Comparison of ENCODE assay signal across 9 mouse cellular contexts in the genomic region with DNA sequence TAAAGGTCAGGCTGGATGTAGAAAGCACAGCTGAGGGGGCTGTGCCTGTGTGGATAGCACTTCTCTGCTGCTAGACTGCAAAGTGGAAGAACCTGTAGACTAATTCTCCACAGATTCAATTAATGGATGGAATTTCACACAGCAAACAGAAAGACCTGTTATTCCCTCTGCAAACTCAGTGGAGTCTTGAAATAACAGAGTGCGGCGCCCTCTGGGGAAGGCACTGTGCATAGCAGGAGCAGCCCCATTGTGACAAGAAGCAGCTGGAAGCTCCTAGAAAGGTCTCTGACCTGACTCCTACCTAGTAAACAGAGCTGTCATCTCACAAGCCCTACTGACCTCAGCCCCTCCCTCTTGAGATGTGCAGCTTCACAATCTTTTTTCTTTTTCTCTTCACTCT.
A peak's percentile ranks its signal among the peaks of the same experiment; 100 is the strongest.
DNase-seq lines count a peak whose midpoint lies in the region; ATAC-seq and TF ChIP-seq lines count a peak whose summit lies in the region.
"Had no signal": no experiment of that assay in that cellular context is flagged by ENCODE, and none has a peak within 500 bp of the region (broad histone marks: within the 10 kb centered on the region; RNA-seq: fewer than 3 reads in every experiment).

No protein-coding gene starts in this region.

- no peaks in the 10 kb centered on the region for H3K36me3 ChIP-seq in hindbrain, embryonic 14.5 days (replicated peaks; ENCODE audit: control insufficient read depth, insufficient read depth)
- H3K36me3 ChIP-seq in hindbrain, embryonic 12.5 days = no peaks in the 10 kb centered on the region
- H3K36me3 ChIP-seq in kidney, adult 2 months (ENCODE audit: control insufficient read depth, insufficient read depth, low read length) = no peaks in the 10 kb centered on the region
- H3K36me3 ChIP-seq in limb, embryonic 10.5 days = no peaks in the 10 kb centered on the region
- H3K36me3 ChIP-seq: limb, embryonic 13.5 days had no signal

- H3K4me1 ChIP-seq in hindbrain, embryonic 14.5 days (replicated peaks; ENCODE audit: control insufficient read depth, insufficient read depth, low read length) = no peaks in the 10 kb centered on the region
- H3K4me1 ChIP-seq in hindbrain, embryonic 12.5 days = no peaks in the 10 kb centered on the region
- no peaks in the 10 kb centered on the region for H3K4me1 ChIP-seq in kidney, adult 2 months (ENCODE audit: control insufficient read depth, insufficient read depth, low read length)
- H3K4me1 ChIP-seq in limb, embryonic 10.5 days = no peaks in the 10 kb centered on the region
- H3K4me1 ChIP-seq: limb, embryonic 13.5 days had no signal

- H3K9ac ChIP-seq in hindbrain, embryonic 14.5 days = no peak overlapping the region
- no peak overlapping the region for H3K9ac ChIP-seq in hindbrain, embryonic 12.5 days
- H3K9ac ChIP-seq: limb, embryonic 13.5 days had no signal

- ATAC-seq in hindbrain, embryonic 14.5 days (ENCODE audit: low FRiP score) = no peak
- ATAC-seq in hindbrain, embryonic 12.5 days (ENCODE audit: low FRiP score) = no peak

- H3K27ac ChIP-seq in hindbrain, embryonic 14.5 days = no peak overlapping the region
- H3K27ac ChIP-seq in hindbrain, embryonic 12.5 days = no peak overlapping the region
- H3K27ac ChIP-seq in kidney, adult 2 months (ENCODE audit: insufficient read depth, low read depth, low read length) = no peak overlapping the region
- H3K27ac ChIP-seq in limb, embryonic 10.5 days = no peak overlapping the region
- H3K27ac ChIP-seq: limb, embryonic 13.5 days had no signal

- H3K4me3 ChIP-seq in hindbrain, embryonic 14.5 days (replicated peaks; ENCODE audit: low read length) = no peak overlapping the region
- no peak overlapping the region for H3K4me3 ChIP-seq in hindbrain, embryonic 12.5 days
- H3K4me3 ChIP-seq in kidney, adult 2 months (ENCODE audit: insufficient read depth, low read depth, low read length) = no peak overlapping the region
- H3K4me3 ChIP-seq in limb, embryonic 10.5 days = no peak overlapping the region
- H3K4me3 ChIP-seq: limb, embryonic 13.5 days had no signal

- no peaks in the 10 kb centered on the region for H3K9me3 ChIP-seq in hindbrain, embryonic 14.5 days (ENCODE audit: control insufficient read depth, low read length)
- no peaks in the 10 kb centered on the region for H3K9me3 ChIP-seq in hindbrain, embryonic 12.5 days (replicated peaks)
- H3K9me3 ChIP-seq in limb, embryonic 10.5 days (replicated peaks) = no peaks in the 10 kb centered on the region

- TF ChIP-seq CTCF in kidney, adult 2 months (conservative IDR thresholded peaks at IDR 0.05; ENCODE audit: insufficient read depth, insufficient read length, low read depth, low read length) = peak; percentile 73

- H3K4me2 ChIP-seq in hindbrain, embryonic 14.5 days (replicated peaks) = no peak overlapping the region
- H3K4me2 ChIP-seq in hindbrain, embryonic 12.5 days (replicated peaks) = no peak overlapping the region
- H3K4me2 ChIP-seq: limb, embryonic 13.5 days had no signal

- no peak for TF ChIP-seq POLR2A in kidney, adult 2 months (IDR thresholded peaks at IDR 0.05; ENCODE audit: low read depth, low read length)

- 38% methylated on average over 2 of the region's 2 CpGs for WGBS in hindbrain, embryonic 14.5 days
- 21% methylated on average over 2 of the region's 2 CpGs for WGBS in hindbrain, embryonic 12.5 days
- WGBS in kidney, adult 2 months = 13% methylated on average over 2 of the region's 2 CpGs
- WGBS in limb, embryonic 10.5 days = 29% methylated on average over 2 of the region's 2 CpGs

- DNase-seq in hindbrain, embryonic 14.5 days (ENCODE audit: low spot score) = peak; percentile 78
- DNase-seq in cerebellum, adult 18-20 months = peak; percentile 35 to 47
- peak; percentile 60 for DNase-seq in forelimb bud, embryonic 11.5 days (ENCODE audit: low read depth, low spot score)
- peak; percentile 80 for DNase-seq in kidney, adult 2 months
- DNase-seq in limb, embryonic 10.5 days (ENCODE audit: low spot score) = peak; percentile 72
- peak; percentile 60 for DNase-seq in ovary, postnatal 36 days (ENCODE audit: low spot score)
- DNase-seq in yolk sac, embryonic 10.5 days (ENCODE audit: low spot score) = peak; percentile 53

- H3K27me3 ChIP-seq in hindbrain, embryonic 14.5 days (ENCODE audit: control insufficient read depth, insufficient read depth, low read length) = no peaks in the 10 kb centered on the region
- H3K27me3 ChIP-seq in hindbrain, embryonic 12.5 days = no peaks in the 10 kb centered on the region
- no peaks in the 10 kb centered on the region for H3K27me3 ChIP-seq in kidney, adult 2 months (replicated peaks; ENCODE audit: control insufficient read depth, insufficient read depth, low read length)
- H3K27me3 ChIP-seq in limb, embryonic 10.5 days (ENCODE audit: low read depth, poor library complexity, severe bottlenecking) = no peaks in the 10 kb centered on the region
- H3K27me3 ChIP-seq: limb, embryonic 13.5 days had no signal
